Mouse (Mus musculus): ENCODE measurements around the gene Tmem106c.

- TF ChIP-seq CTCF (IDR thresholded peaks at IDR 0.05; ENCODE audit: low read depth) (peak; percentile 69), EP300 (IDR thresholded peaks at IDR 0.05; ENCODE audit: low read depth) (no peak)
Measured at GRCm38 (mm10) chr15:97970299-97970698, 6.3 kb downstream of the Tmem106c start.

All from liver, postnatal 0 days (tissue).